Mouse (Mus musculus) megakaryocyte-erythroid progenitor cell, adult 5 weeks (primary cell): ENCODE results near the gene Blvrb. TPM values are rescaled to one million over a fixed set of nuclear protein-coding genes. Genes with fewer than 3 reads are reported as not detected.

Experiments
- polyA plus RNA-seq: library from polyadenylated mRNA; stranded (reverse); fragments of >175 nt; gene quantifications from 2 replicates; pipeline ENCODE4 v1.2.3, GENCODE M21; 2012

The Blvrb gene
- polyA plus RNA-seq, result 204 and 253 TPM in 2 replicates

DNA sequence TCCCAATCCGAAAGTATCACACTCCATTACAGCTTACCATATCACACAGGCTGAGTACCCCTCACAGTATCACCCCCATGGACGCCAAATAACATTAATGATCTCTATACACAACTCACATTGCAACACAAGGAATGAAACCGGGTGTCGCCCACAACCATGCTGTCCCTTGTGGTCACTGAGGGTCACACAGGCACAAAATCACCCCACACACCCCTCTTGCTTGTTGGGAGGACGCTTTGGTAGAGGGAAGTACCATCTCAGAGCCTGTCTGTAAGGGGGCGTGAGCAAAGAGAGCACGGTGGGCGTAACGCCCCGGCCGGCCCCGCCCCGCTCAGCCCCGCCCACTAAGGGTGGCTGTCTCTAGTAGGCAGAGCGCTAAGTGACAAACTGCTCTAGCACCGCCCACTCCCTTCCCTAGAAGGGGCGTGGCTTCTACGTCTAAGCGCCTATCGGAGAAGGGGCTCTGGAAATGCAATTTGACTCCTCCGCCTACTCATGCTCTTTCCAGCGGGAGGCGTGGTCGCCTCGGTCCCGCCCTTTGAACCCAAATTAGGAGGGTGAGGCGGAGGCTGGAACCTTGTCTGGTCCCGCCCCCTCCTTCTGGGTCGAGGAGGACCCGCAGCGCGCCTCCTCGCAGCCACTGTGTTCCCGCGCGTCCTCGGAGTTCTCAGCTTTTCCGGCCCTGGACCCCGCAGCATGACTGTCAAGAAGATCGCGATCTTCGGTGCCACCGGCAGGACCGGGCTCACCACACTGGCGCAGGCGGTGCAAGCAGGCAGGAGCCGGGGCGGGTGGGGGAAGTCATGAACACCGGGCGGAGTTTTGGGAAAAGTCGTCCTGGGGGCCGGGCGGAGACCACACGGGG, at the start of gene Blvrb, which contains the start of gene Sptbn4:
TSS of gene Blvrb (plus strand) at position 560 of the 868 bp plus-strand sequence.
TSS of gene Sptbn4 (minus strand) at position 268 of the 868 bp plus-strand sequence.

DNA sequence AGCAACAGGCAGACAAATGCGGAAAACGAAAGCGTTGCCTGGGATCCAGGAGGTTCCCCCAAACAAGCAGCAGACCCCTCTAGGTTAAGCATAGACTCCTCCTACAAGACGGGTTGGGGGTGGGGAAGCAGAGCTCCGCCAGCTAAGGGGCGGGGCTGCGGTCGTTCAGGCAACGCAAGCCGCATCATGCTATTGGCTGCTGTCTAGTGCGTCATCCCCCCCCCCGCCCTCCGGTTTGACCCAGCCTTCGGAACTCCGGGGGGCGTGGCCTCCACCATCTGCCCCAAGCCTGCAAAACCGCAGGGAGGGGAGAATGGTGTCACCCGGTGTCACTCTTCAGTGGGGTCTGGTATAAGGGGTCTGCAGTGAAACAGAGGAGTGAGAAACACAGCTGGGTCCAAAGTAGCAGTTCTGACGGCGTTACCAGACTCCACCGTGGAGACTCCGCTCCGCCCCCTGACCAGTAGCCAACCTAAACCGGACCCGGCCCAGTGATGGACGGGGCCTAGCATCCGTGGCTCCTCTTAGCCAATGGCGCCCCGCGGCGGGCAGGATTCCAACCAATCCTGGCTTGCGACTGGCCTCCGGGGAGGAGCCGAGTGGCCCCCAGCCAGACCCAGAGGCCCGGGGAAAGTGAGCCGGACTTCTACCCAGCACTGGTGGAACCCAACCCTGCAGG, 25.5 kb downstream of the Blvrb start, which contains the start of gene Sertad3:
TSS of gene Sertad3 (plus strand) at position 613 of the 679 bp plus-strand sequence.

DNA sequence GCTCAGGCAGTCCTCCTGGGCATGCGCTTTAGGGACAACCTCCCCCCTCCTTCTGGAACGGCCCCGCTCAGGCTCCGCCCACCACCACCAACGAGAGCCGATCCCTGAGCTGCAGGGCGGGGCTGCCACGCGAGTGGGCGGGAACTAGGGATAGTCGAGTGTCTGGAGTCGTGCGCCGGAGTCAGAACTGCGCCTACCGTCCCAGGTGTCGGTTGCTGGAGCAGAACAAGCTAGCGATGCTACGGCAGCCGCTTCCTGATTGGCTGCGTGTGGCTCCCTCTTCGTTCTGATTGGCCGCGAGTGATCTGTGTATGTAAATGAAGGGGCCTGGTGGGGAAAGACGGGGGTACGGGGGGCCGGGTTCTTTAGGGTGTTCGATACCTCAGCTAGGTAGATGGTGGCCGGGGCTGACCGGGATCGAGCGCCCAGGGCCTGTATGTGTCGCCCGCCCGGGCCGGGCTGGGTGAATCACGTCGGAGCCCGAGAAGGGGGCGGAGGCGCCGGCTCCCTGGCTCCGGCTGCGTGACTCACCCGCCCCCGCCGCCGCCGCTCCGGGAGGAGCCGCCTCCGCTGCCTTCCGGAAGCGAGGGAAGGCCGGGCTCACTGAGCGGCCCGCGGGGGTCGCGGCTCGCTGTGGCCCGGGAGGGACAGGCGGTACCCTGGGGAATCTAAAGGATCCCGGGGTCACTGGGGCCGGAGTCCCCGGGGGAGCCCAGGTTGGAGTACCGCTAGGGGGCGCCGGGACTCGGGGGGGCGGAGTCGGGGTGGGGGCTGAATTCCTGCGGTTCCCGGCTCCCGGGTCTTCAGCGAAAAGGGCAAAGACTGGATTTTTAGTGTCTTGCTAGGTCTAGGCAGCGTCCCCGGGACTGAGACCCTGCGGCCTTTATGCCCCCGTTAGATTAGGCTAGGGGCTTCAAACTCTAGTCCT, 39.3 kb downstream of the Blvrb start, which contains the start of gene Sertad1:
TSS of gene Sertad1 (plus strand) at position 141 of the 928 bp plus-strand sequence.

DNA sequence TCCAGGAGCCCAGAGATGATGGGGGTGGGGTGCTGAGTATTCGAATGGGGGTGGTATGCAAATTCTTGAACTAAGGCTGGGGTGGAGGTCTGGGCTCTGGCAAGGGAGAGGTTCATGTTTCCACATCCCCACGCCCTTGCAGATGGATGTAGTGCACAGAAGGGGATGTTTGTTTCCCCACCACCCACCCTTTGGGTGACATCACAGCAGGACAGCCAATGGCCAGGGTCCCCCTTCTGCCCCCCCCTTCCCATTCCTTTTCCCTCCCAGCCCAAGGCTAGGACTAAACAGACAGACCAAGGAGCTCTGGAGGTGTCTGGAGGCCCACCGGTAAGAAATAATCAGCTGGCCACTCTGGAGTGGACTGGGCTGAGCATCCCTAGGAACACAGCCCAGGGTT, 51.3 kb downstream of the Blvrb start, which contains the start of gene Prx:
TSS of gene Prx (plus strand) at position 289 of the 400 bp plus-strand sequence.

Other genes starting within 250 kb of the Blvrb start
- 4.8 and 5.9 TPM in 2 replicates for gene Itpkc, start 219.3 kb upstream of the Blvrb start, polyA plus RNA-seq
- 45.1 and 49.2 TPM in 2 replicates for gene Coq8b, start 215.0 kb upstream of the Blvrb start, polyA plus RNA-seq
- 7.8 and 8.9 TPM in 2 replicates for gene Numbl, start 189.5 kb upstream of the Blvrb start, polyA plus RNA-seq
- gene Ltbp4, start 110.3 kb upstream of the Blvrb start, polyA plus RNA-seq, result 1.1 and 1.2 TPM in 2 replicates
- gene Shkbp1, start 92.0 kb upstream of the Blvrb start, polyA plus RNA-seq, result 133 and 146 TPM in 2 replicates
- 0.93 and 1.2 TPM in 2 replicates for gene Gm20479, start 90.6 kb upstream of the Blvrb start, polyA plus RNA-seq
- 0.24 and 0.49 TPM in 2 replicates for gene Sptbn4, start 292 bp upstream of the Blvrb start, polyA plus RNA-seq
- 19.3 and 21.0 TPM in 2 replicates for gene Sertad3, start 25.8 kb downstream of the Blvrb start, polyA plus RNA-seq
- 156 and 160 TPM in 2 replicates for gene Sertad1, start 38.9 kb downstream of the Blvrb start, polyA plus RNA-seq
- gene Prx, start 51.3 kb downstream of the Blvrb start, polyA plus RNA-seq, result 3.2 and 5.7 TPM in 2 replicates
- gene Hipk4, start 75.3 kb downstream of the Blvrb start, polyA plus RNA-seq, result 1.2 and 2.5 TPM in 2 replicates
- 37.9 and 40.2 TPM in 2 replicates for gene Pld3, start 105.2 kb downstream of the Blvrb start, polyA plus RNA-seq
- 42.8 and 50.3 TPM in 2 replicates for gene 2310022A10Rik, start 105.3 kb downstream of the Blvrb start, polyA plus RNA-seq
- 54.4 and 61.2 TPM in 2 replicates for gene Akt2, start 143.6 kb downstream of the Blvrb start, polyA plus RNA-seq
- gene Ttc9b, start 205.9 kb downstream of the Blvrb start, polyA plus RNA-seq, result not detected in 2 replicates
- 25.2 and 27.5 TPM in 2 replicates for gene Map3k10, start 226.6 kb downstream of the Blvrb start, polyA plus RNA-seq
- 0.04 and 0.09 TPM in 2 replicates for gene Zfp607b, start 241.4 kb downstream of the Blvrb start, polyA plus RNA-seq